Mouse (Mus musculus) spleen, postnatal 0 days (tissue): ENCODE measurements around the gene Ccdc174. TPM values are rescaled to one million over a fixed set of nuclear protein-coding genes. Genes with fewer than 3 reads are reported as not detected.

ENCODE experiments used
- polyA plus RNA-seq: library from polyadenylated mRNA; unstranded; fragments of >200 nt; fragmentation: Nextera tagmentation; extraction: Ambion mirVana; gene quantifications from 2 replicates; pipeline ENCODE4 v1.2.1, GENCODE M21; 2015

The Ccdc174 gene
- polyA plus RNA-seq, result 26.9 and 27.9 TPM in 2 replicates

DNA sequence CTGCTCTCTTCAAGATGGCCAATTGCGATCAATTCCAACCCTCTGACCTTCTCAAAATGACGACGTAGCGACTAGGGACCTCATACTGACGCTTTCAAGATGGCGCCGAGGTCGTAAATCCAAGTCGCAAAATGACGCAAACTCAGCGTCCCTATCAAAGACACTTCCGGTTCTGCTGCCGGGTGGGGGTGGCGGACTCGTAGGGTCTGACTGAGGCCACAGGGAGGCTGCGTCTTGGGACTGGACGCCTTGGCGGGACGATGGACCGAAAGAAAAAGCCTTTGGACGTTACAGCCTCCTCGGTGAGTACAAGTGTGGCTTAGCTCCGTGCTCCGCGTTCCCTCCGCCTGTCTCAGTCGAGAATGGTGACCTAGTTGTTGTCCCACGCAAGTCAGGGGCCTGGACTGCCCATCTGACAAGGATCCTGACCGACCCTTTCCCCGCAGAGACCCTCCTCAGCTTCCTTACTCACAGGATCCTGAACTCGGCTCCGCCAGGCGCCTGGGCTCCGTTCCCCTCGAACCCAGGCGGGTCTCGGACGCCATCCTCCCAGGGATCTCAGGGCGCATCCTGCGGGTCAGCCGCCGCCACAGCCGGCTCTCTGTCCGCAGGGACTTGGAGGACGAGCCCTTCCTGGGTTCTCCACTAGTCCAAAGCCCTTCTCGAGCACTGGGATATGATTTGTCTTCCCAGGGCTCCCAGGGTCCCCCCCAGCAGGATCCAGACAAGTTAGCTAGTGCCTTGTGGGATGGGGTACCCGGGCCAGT is at the start of gene Ccdc174:
Gene Ccdc174, plus strand, starts transcription at position 169 of the 767 bp plus-strand sequence.

DNA sequence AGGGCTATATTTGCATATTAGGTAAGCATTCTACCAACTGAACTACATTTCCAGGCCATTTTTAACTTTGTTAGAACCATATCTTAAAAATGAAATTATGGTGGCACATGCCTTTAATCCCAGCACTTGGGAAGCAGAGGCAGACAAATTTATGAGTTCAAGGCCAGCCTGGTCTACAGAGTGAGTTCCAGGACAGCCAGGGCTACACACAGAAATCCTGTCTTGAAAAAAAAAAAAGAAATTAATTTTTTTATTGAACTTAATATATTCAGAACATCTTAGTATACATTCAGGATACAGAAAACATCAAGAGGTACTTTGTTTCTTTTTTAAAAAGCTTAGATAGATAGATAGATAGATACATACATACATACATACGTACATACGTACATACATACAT is 24.7 kb downstream of the Ccdc174 start, which contains the start of gene 4930590J08Rik:
Gene 4930590J08Rik, plus strand, starts transcription at position 301 of the 400 bp plus-strand sequence.

Other genes starting within 250 kb of the Ccdc174 start
- 48.9 and 62.0 TPM in 2 replicates for gene Slc6a6, start 194.0 kb upstream of the Ccdc174 start, polyA plus RNA-seq
- 0.37 and 0.75 TPM in 2 replicates for gene Grip2, start 50.8 kb upstream of the Ccdc174 start, polyA plus RNA-seq
- 0.35 and 0.42 TPM in 2 replicates for gene 4930590J08Rik, start 24.8 kb downstream of the Ccdc174 start, polyA plus RNA-seq
- gene Fgd5, start 100.8 kb downstream of the Ccdc174 start, polyA plus RNA-seq, result 5.4 and 7.2 TPM in 2 replicates
- gene Nr2c2, start 213.3 kb downstream of the Ccdc174 start, polyA plus RNA-seq, result 13.1 and 14.2 TPM in 2 replicates